Comparison of ENCODE assay signal across 8 mouse cellular contexts in genomic region chr7:25805631-25806343, GRCm38 (mm10). TPM values are rescaled to one million over a fixed set of nuclear protein-coding genes. Genes with fewer than 3 reads are reported as not detected.
DNase-seq lines count a peak whose midpoint lies in the region; ATAC-seq and TF ChIP-seq lines count a peak whose summit lies in the region.

No protein-coding gene starts in this region.

- peak overlapping the region; percentile 22 for H3K4me3 ChIP-seq in cortical plate, adult 2 months (ENCODE audit: insufficient read depth, low read length)
- peak overlapping the region; percentile 22 for H3K4me3 ChIP-seq in intestine, embryonic 15.5 days (replicated peaks)

- H3K4me1 ChIP-seq in cortical plate, adult 2 months (ENCODE audit: control insufficient read depth, insufficient read depth, low read length): 0 out of 2 replicates have a peak, but pooled peaks cover 1% of the 10 kb centered on the region
- H3K4me1 ChIP-seq in intestine, embryonic 15.5 days (replicated peaks): peaks cover 14% of the 10 kb centered on the region

- WGBS in intestine, embryonic 15.5 days: 21% methylated on average over 21 of the region's 21 CpGs

- H3K4me2 ChIP-seq in intestine, embryonic 15.5 days (replicated peaks): peak overlapping the region; percentile 50

- no peak for TF ChIP-seq POLR2A in cortical plate, adult 2 months (IDR thresholded peaks at IDR 0.05; ENCODE audit: extremely low read depth, insufficient read depth, low read length)

- H3K9ac ChIP-seq in intestine, embryonic 15.5 days: peak overlapping the region; percentile 33; the same call in 1 of the 2 replicates

- ATAC-seq in intestine, embryonic 15.5 days: peak; percentile 31

- H3K27ac ChIP-seq in cortical plate, adult 2 months (ENCODE audit: insufficient read depth, low read length): no peak overlapping the region
- no peak overlapping the region for H3K27ac ChIP-seq in intestine, embryonic 15.5 days

- peak; percentile 69 for TF ChIP-seq CTCF in cortical plate, adult 2 months (IDR thresholded peaks at IDR 0.05; ENCODE audit: extremely low read depth, insufficient read depth, low read length)

- no peaks in the 10 kb centered on the region for H3K9me3 ChIP-seq in intestine, embryonic 15.5 days

- intact Hi-C loops in heart, postnatal 25 days (cut with DNase I): loop anchor here (1.0 to 5.0 kb wide), 2 partner anchors 49 to 118 kb away; partner anchors contain the start of gene Tgfb1
- intact Hi-C loops in left cerebral cortex, postnatal 10 days (cut with DNase I): loop anchor here (1.0 kb wide), 1 partner anchor 49 kb away; no protein-coding TSS in a partner anchor

- peak; percentile 97 for DNase-seq in heart, adult 11 months
- no peak for DNase-seq in heart, postnatal 25 days (ENCODE audit: low spot score)
- DNase-seq in gastrocnemius, postnatal 25 days: peak; percentile 50
- peak; percentile 77 to 81 for DNase-seq in left cerebral cortex, postnatal 10 days (ENCODE audit: extremely low spot score in 1 of 2, low spot score in 2 of 2)
- peak; percentile 82 for DNase-seq in mesoderm, embryonic 11.5 days (ENCODE audit: low read depth, low spot score)
- DNase-seq in right cerebral cortex, postnatal 14 days: peak; percentile 71

- H3K36me3 ChIP-seq in intestine, embryonic 15.5 days: no peaks in the 10 kb centered on the region

- no peaks in the 10 kb centered on the region for H3K27me3 ChIP-seq in intestine, embryonic 15.5 days (replicated peaks)

RNA-seq across cellular contexts. Expression of gene Cyp2s1, which starts 10.9 kb away (rescaled TPM):
- 1 to 10 TPM; 5.8 to 6.3 TPM for total RNA-seq in heart, postnatal 25 days (2021)
- polyA plus RNA-seq in cortical plate, adult 2 months (2012; rRNA removed): 4.1 and 4.9 TPM in 2 replicates
- total RNA-seq in gastrocnemius, postnatal 25 days (2021): under 1 TPM; 0.13 to 0.16 TPM
- polyA plus RNA-seq in intestine, embryonic 15.5 days (2015; fragmentation: Nextera tagmentation; extraction: Ambion mirVana): 33.2 and 35.9 TPM in 2 replicates
- total RNA-seq in left cerebral cortex, postnatal 10 days (2021): 1 to 10 TPM; 5.5 to 8.1 TPM

RNA-seq across cellular contexts. Expression of gene Axl, which starts 17.3 kb away (rescaled TPM):
- 10 to 100 TPM; 78.6 to 99.4 TPM for total RNA-seq in heart, postnatal 25 days (2021)
- polyA plus RNA-seq in cortical plate, adult 2 months (2012; rRNA removed): 33.5 and 34.4 TPM in 2 replicates
- total RNA-seq in gastrocnemius, postnatal 25 days (2021): 10 to 100 TPM; 41.1 to 42.4 TPM
- polyA plus RNA-seq in intestine, embryonic 15.5 days (2015; fragmentation: Nextera tagmentation; extraction: Ambion mirVana): 69.8 and 71.5 TPM in 2 replicates
- total RNA-seq in left cerebral cortex, postnatal 10 days (2021): 10 to 100 TPM; 29.7 to 38.5 TPM

RNA-seq across cellular contexts. Expression of gene Hnrnpul1, which starts 51.2 kb away (rescaled TPM):
- total RNA-seq in heart, postnatal 25 days (2021): 10 to 100 TPM; 77.8 TPM
- 36.7 and 37.6 TPM in 2 replicates for polyA plus RNA-seq in cortical plate, adult 2 months (2012; rRNA removed)
- total RNA-seq in gastrocnemius, postnatal 25 days (2021): 10 to 100 TPM; 55.3 to 57.2 TPM
- polyA plus RNA-seq in intestine, embryonic 15.5 days (2015; fragmentation: Nextera tagmentation; extraction: Ambion mirVana): 43.9 and 51.5 TPM in 2 replicates
- total RNA-seq in left cerebral cortex, postnatal 10 days (2021): 100 to 1,000 TPM; 116 to 117 TPM

Comparison
In these comparisons a context has a peak if more than half of its experiments do, and no peak if none do; other contexts are left out.
1. RNA of gene Cyp2s1, which starts 10.9 kb away (total RNA-seq): 5.5 to 8.1 TPM in left cerebral cortex, postnatal 10 days and 5.8 to 6.3 TPM in heart, postnatal 25 days; 0.13 to 0.16 TPM in gastrocnemius, postnatal 25 days; every median in the first group is over 4 times any median in the second.